Mouse (Mus musculus): Measurements from ENCODE around the gene Il5.

DNA sequence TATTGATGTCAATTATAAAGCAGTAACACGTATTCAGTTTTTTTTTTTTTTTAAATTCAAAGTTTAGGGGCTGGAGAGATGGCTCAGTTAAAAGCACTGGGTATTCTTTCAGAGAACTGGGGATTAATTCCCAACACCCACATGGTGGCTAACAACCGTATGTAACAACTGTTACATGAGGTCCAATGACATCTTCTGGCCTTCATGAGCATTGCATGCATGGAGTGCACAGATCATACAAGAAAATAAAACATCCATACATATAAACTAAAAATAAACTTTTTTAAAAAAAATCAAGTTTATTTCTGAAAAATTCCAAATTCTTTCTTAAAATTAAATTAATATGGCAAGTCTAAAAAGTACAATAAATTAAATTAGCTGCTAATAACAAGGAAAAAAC, 38.9 kb upstream of the Il5 start:
- TF ChIP-seq CTCF (IDR thresholded peaks at IDR 0.05; ENCODE audit: control insufficient read depth, insufficient read depth, insufficient read length) (no peak), MAX (IDR thresholded peaks at IDR 0.05) (no peak), MYOG (IDR thresholded peaks at IDR 0.05; ENCODE audit: control insufficient read depth, extremely low read depth, insufficient read length) (no peak)

All from C2C12 (cell line).